Mouse (Mus musculus): ENCODE measurements around the gene Klf2. TPM values are rescaled to one million over a fixed set of nuclear protein-coding genes. Genes with fewer than 3 reads are reported as not detected.

Klf2 gene
- total and polyA plus RNA-seq, 3 experiments, result 0.12 to 1.4 TPM; not detected in 1

GRCm38 (mm10) chr8:72360162-72360561 lies 41.3 kb downstream of the Klf2 start:
- no peaks in the 10 kb centered on the region for H3K27me3 ChIP-seq (replicated peaks)
- TF ChIP-seq USF2 (conservative IDR thresholded peaks at IDR 0.05; ENCODE audit: low read depth, low read length) (no peak), TBP (conservative IDR thresholded peaks at IDR 0.05; ENCODE audit: low read depth, low read length) (no peak), KAT2A (IDR thresholded peaks at IDR 0.05; ENCODE audit: insufficient replicate concordance, low read length) (no peak), RAD21 (IDR thresholded peaks at IDR 0.05; ENCODE audit: low read depth, low read length) (no peak), IRF4 (IDR thresholded peaks at IDR 0.05; ENCODE audit: low read depth, low read length) (no peak), POLR2A (IDR thresholded peaks at IDR 0.05; ENCODE audit: low read depth, low read length) (no peak), MAX (IDR thresholded peaks at IDR 0.05; ENCODE audit: low read length) (no peak), POLR2AphosphoS2 (IDR thresholded peaks at IDR 0.05; ENCODE audit: low read depth, low read length) (no peak)
- H3K4me2 ChIP-seq (ENCODE audit: insufficient read depth, low read depth, poor library complexity, severe bottlenecking), result no peak overlapping the region
- peaks cover 55 to 93% of the 10 kb centered on the region in 2 experiments for H3K36me3 ChIP-seq (replicated peaks in 1 of 2; ENCODE audit: control insufficient read depth in 1 of 2, insufficient read depth in 1 of 2, low read length in 1 of 2)
- no peak overlapping the region for H3K4me3 ChIP-seq (replicated peaks in 1 of 3; ENCODE audit: low read depth in 2 of 3, low read length in 2 of 3, poor library complexity in 1 of 3)
- in situ Hi-C loops (cut with MboI; ENCODE audit: low pct_ligation_motif_present, low pct_unique_long_range_greater_than_20kb, low sequenced_read_pairs) (no loop called here), dilution Hi-C loops (cut with MboI; ENCODE audit: extremely low pct_ligation_motif_present, extremely low pct_unique_long_range_greater_than_20kb, low sequenced_read_pairs) (no loop called here)
- DNase-seq (ENCODE audit: extremely low read depth), result no peak
- no peaks in the 10 kb centered on the region for H3K79me2 ChIP-seq (replicated peaks; ENCODE audit: control insufficient read depth, extremely low read depth, insufficient read depth, poor library complexity, severe bottlenecking)
- H3K9ac ChIP-seq (ENCODE audit: insufficient read depth, low read depth), result no peak overlapping the region
- H3K9me3 ChIP-seq (replicated peaks; ENCODE audit: low read length), result no peaks in the 10 kb centered on the region
- peaks cover 0 to 52% of the 10 kb centered on the region in 2 experiments; a peak in 2 of 4 replicates for H3K4me1 ChIP-seq (ENCODE audit: control insufficient read depth in 1 of 2, insufficient read depth in 2 of 2)
- no peak overlapping the region for H3K27ac ChIP-seq (ENCODE audit: insufficient read depth, low read depth)

- TF ChIP-seq PAX5 (IDR thresholded peaks at IDR 0.05; ENCODE audit: low read length) (no peak), JUN (IDR thresholded peaks at IDR 0.05; ENCODE audit: insufficient read depth, low read depth, low read length) (no peak), MEF2A (IDR thresholded peaks at IDR 0.05; ENCODE audit: borderline replicate concordance, low read depth, low read length) (no peak), ELF1 (IDR thresholded peaks at IDR 0.05; ENCODE audit: low read depth, low read length) (no peak), SMC3 (IDR thresholded peaks at IDR 0.05; ENCODE audit: low read depth, low read length) (no peak), NELFE (IDR thresholded peaks at IDR 0.05; ENCODE audit: low read depth, low read length) (no peak), JUND (conservative IDR thresholded peaks at IDR 0.05; ENCODE audit: low read depth, low read length) (no peak), TCF12 (IDR thresholded peaks at IDR 0.05; ENCODE audit: low read depth, low read length) (no peak), CHD1 (IDR thresholded peaks at IDR 0.05; ENCODE audit: low read depth, low read length) (no peak), HCFC1 (IDR thresholded peaks at IDR 0.05; ENCODE audit: low read depth, low read length) (no peak), USF1 (IDR thresholded peaks at IDR 0.05; ENCODE audit: low read depth, low read length) (no peak), GABPA (IDR thresholded peaks at IDR 0.05; ENCODE audit: insufficient replicate concordance, low read depth, low read length) (no peak), MAFK (IDR thresholded peaks at IDR 0.05; ENCODE audit: insufficient replicate concordance, low read length) (no peak), USF2 (conservative IDR thresholded peaks at IDR 0.05; ENCODE audit: low read depth, low read length) (no peak)
- Histone ChIP-seq H3K9me3 (replicated peaks; ENCODE audit: low read length) (no peaks in the 10 kb centered on the region), H3K4me1 (ENCODE audit: control insufficient read depth in 1 of 2, insufficient read depth in 2 of 2) (peaks cover 0 to 41% of the 10 kb centered on the region in 2 experiments; a peak in 2 of 4 replicates), H3K27ac (ENCODE audit: insufficient read depth, low read depth) (no peak overlapping the region), H3K4me2 (ENCODE audit: insufficient read depth, low read depth, poor library complexity, severe bottlenecking) (no peak overlapping the region), H3K79me2 (replicated peaks; ENCODE audit: control insufficient read depth, extremely low read depth, insufficient read depth, poor library complexity, severe bottlenecking) (no peaks in the 10 kb centered on the region), H3K9ac (ENCODE audit: insufficient read depth, low read depth) (no peak overlapping the region), H3K27me3 (replicated peaks) (no peaks in the 10 kb centered on the region), H3K36me3 (replicated peaks in 1 of 2; ENCODE audit: control insufficient read depth in 1 of 2, insufficient read depth in 1 of 2, low read length in 1 of 2) (peaks cover 58 to 93% of the 10 kb centered on the region in 2 experiments), H3K4me3 (replicated peaks in 1 of 3; ENCODE audit: low read depth in 2 of 3, low read length in 2 of 3, poor library complexity in 1 of 3) (no peak overlapping the region)
- in situ Hi-C loops (cut with MboI; ENCODE audit: low pct_ligation_motif_present, low pct_unique_long_range_greater_than_20kb, low sequenced_read_pairs), result no loop called here
- dilution Hi-C loops (cut with MboI; ENCODE audit: extremely low pct_ligation_motif_present, extremely low pct_unique_long_range_greater_than_20kb, low sequenced_read_pairs), result no loop called here
- no peak for DNase-seq (ENCODE audit: extremely low read depth)
Observed at GRCm38 (mm10) chr8:72362754-72363153, 43.9 kb downstream of the Klf2 start.

Measured in CH12.LX (cell line).